Comparison of ENCODE assay signal across 19 mouse cellular contexts in the genomic region with DNA sequence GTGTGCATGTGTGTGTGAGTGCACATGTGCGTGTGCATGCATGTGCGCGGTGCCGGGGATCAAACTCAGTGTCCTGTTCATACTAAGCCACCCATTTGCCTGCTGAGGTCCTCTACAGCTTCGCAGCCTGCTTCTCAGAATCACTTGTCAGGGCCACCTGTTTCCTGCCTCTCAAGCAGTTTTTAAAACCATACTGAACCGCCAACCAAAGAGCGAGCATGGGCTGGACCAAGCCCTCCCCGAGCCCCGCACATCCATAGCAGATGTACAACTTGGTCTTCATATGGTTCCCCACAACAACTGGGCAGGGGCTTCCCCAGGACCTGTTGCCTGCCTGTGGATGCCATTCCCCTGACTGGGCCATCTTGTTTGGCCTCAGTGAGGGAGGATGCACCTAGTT. TPM values are rescaled to one million over a fixed set of nuclear protein-coding genes. Genes with fewer than 3 reads are reported as not detected.
"Had no signal": no experiment of that assay in that cellular context is flagged by ENCODE, and none has a peak within 500 bp of the region (broad histone marks: within the 10 kb centered on the region; RNA-seq: fewer than 3 reads in every experiment).

No protein-coding gene starts in this region.

- H3K9ac ChIP-seq: lung, embryonic 14.5 days; midbrain, embryonic 12.5 days; neural tube, embryonic 13.5 days; neural tube, embryonic 15.5 days had no signal

- H3K27me3 ChIP-seq: midbrain, embryonic 12.5 days; neural tube, embryonic 13.5 days; neural tube, embryonic 15.5 days had no signal

- H3K36me3 ChIP-seq: midbrain, embryonic 10.5 days; midbrain, embryonic 12.5 days; neural tube, embryonic 13.5 days; neural tube, embryonic 15.5 days had no signal

- DNase-seq: lung, embryonic 14.5 days; midbrain, embryonic 14.5 days; retina, postnatal 1 day; right cerebral cortex, adult 18-20 months; right cerebral cortex, postnatal 25 days; right cerebral cortex, postnatal 4 days; spleen, adult 18-20 months; thymus, adult 18-20 months; thymus, postnatal 14 days; thymus, postnatal 36 days had no signal

- H3K4me3 ChIP-seq: midbrain, embryonic 10.5 days; midbrain, embryonic 12.5 days; myocyte; neural tube, embryonic 13.5 days; neural tube, embryonic 15.5 days had no signal

- H3K9me3 ChIP-seq: midbrain, embryonic 10.5 days; midbrain, embryonic 12.5 days; neural tube, embryonic 13.5 days; neural tube, embryonic 15.5 days had no signal

- H3K27ac ChIP-seq: midbrain, embryonic 10.5 days; midbrain, embryonic 12.5 days; neural tube, embryonic 13.5 days; neural tube, embryonic 15.5 days had no signal

- ATAC-seq: midbrain, embryonic 16.5 days had no signal

- H3K4me1 ChIP-seq: midbrain, embryonic 10.5 days; midbrain, embryonic 12.5 days; neural tube, embryonic 13.5 days; neural tube, embryonic 15.5 days had no signal

RNA-seq across cellular contexts. Expression of a gene that starts 13.9 kb away (rescaled TPM):
- total RNA-seq: megakaryocyte-erythroid progenitor cell, adult 5-6 weeks had no signal
- polyA plus RNA-seq: lung, embryonic 14.5 days; midbrain, embryonic 10.5 days; midbrain, embryonic 14.5 days; small intestine, adult 2 months; stomach, embryonic 14.5 days had no signal
